Mouse (Mus musculus) CD4-positive naive resting alpha-beta T cell, adult 76 days (primary cell): ENCODE results near the gene Nudt12. TPM values are rescaled to one million over a fixed set of nuclear protein-coding genes. Genes with fewer than 3 reads are reported as not detected.

Experiments
- total RNA-seq: library from RNA; stranded (reverse); gene quantifications from one replicate; pipeline ENCODE4 v1.2.4, GENCODE M21; 2023

The Nudt12 gene
- total RNA-seq: 0.97 TPM

GRCm38 (mm10) chr17:59013091-59013459, at the start of gene Nudt12:
Gene Nudt12, minus strand, starts transcription at chr17:59013372.

GRCm38 (mm10) chr17:58991275-58991674, 21.9 kb downstream of the Nudt12 start, which contains the start of gene Pdzph1:
Gene Pdzph1, minus strand, starts transcription at chr17:58991375.

Other genes starting within 250 kb of the Nudt12 start
- not detected for gene Pdzph1, start 22.0 kb downstream of the Nudt12 start, total RNA-seq